In genomic region chr10:110309511-110309910, GRCm38 (mm10) we compare ENCODE assay signal across 10 mouse cellular contexts.
DNase-seq lines count a peak whose midpoint lies in the region; ATAC-seq and TF ChIP-seq lines count a peak whose summit lies in the region.
"Had no signal": no experiment of that assay in that cellular context is flagged by ENCODE, and none has a peak within 500 bp of the region (broad histone marks: within the 10 kb centered on the region; RNA-seq: fewer than 3 reads in every experiment).

No protein-coding gene starts in this region.

- 80% methylated on average over 4 of the region's 4 CpGs for WGBS in heart, embryonic 11.5 days (ENCODE audit: insufficient replicate concordance)
- WGBS in midbrain, embryonic 14.5 days, result 86% methylated on average over 4 of the region's 4 CpGs
- 84% methylated on average over 4 of the region's 4 CpGs for WGBS in midbrain, embryonic 13.5 days
- 57% methylated on average over 4 of the region's 4 CpGs for WGBS in stomach, postnatal 0 days

- no peak overlapping the region for H3K27ac ChIP-seq in heart, embryonic 11.5 days (ENCODE audit: low read depth, low read length)
- no peak overlapping the region for H3K27ac ChIP-seq in midbrain, embryonic 14.5 days (replicated peaks; ENCODE audit: low read depth, low read length)
- H3K27ac ChIP-seq in midbrain, embryonic 13.5 days, result no peak overlapping the region
- no peak overlapping the region for H3K27ac ChIP-seq in stomach, postnatal 0 days (replicated peaks)
- H3K27ac ChIP-seq: embryonic facial prominence, embryonic 15.5 days; gastrocnemius, adult 2 months; liver, embryonic 12.5 days had no signal

- H3K36me3 ChIP-seq in heart, embryonic 11.5 days (ENCODE audit: control insufficient read depth, insufficient read depth, low read length), result no peaks in the 10 kb centered on the region
- no peaks in the 10 kb centered on the region for H3K36me3 ChIP-seq in midbrain, embryonic 14.5 days (ENCODE audit: control insufficient read depth, insufficient read depth, low read length)
- no peaks in the 10 kb centered on the region for H3K36me3 ChIP-seq in midbrain, embryonic 13.5 days
- H3K36me3 ChIP-seq in stomach, postnatal 0 days (ENCODE audit: control insufficient read depth, insufficient read depth, low read length), result no peaks in the 10 kb centered on the region
- H3K36me3 ChIP-seq: embryonic facial prominence, embryonic 15.5 days; liver, embryonic 12.5 days had no signal

- H3K9me3 ChIP-seq in heart, embryonic 11.5 days (replicated peaks; ENCODE audit: control insufficient read depth, low read length), result peaks cover 3% of the 10 kb centered on the region; the same call in 1 of the 2 replicates
- H3K9me3 ChIP-seq in midbrain, embryonic 14.5 days (ENCODE audit: control insufficient read depth, low read length), result no peaks in the 10 kb centered on the region; the same call in 1 of the 2 replicates
- no peaks in the 10 kb centered on the region for H3K9me3 ChIP-seq in midbrain, embryonic 13.5 days
- no peaks in the 10 kb centered on the region for H3K9me3 ChIP-seq in stomach, postnatal 0 days (ENCODE audit: control insufficient read depth, low read length)
- H3K9me3 ChIP-seq: embryonic facial prominence, embryonic 15.5 days had no signal

- H3K9ac ChIP-seq in heart, embryonic 11.5 days (ENCODE audit: low read depth, low read length), result no peak overlapping the region
- no peak overlapping the region for H3K9ac ChIP-seq in midbrain, embryonic 14.5 days (replicated peaks; ENCODE audit: low read length)
- H3K9ac ChIP-seq in midbrain, embryonic 13.5 days (replicated peaks), result no peak overlapping the region
- H3K9ac ChIP-seq in stomach, postnatal 0 days (ENCODE audit: low read length), result no peak overlapping the region
- H3K9ac ChIP-seq: embryonic facial prominence, embryonic 15.5 days; liver, embryonic 12.5 days had no signal

- H3K4me1 ChIP-seq in heart, embryonic 11.5 days (ENCODE audit: control insufficient read depth, insufficient read depth, low read length), result no peaks in the 10 kb centered on the region
- no peaks in the 10 kb centered on the region for H3K4me1 ChIP-seq in midbrain, embryonic 14.5 days (ENCODE audit: control insufficient read depth, insufficient read depth, low read length)
- H3K4me1 ChIP-seq in midbrain, embryonic 13.5 days (replicated peaks), result peaks cover 6% of the 10 kb centered on the region; the same call in 1 of the 2 replicates
- H3K4me1 ChIP-seq in stomach, postnatal 0 days (replicated peaks; ENCODE audit: control insufficient read depth, insufficient read depth), result no peaks in the 10 kb centered on the region
- H3K4me1 ChIP-seq: embryonic facial prominence, embryonic 15.5 days; liver, embryonic 12.5 days had no signal

- no peak for TF ChIP-seq CTCF in stomach, postnatal 0 days (IDR thresholded peaks at IDR 0.05; ENCODE audit: low read depth)

- ATAC-seq in heart, embryonic 11.5 days (replicated peaks; ENCODE audit: insufficient number of reproducible peaks, low FRiP score, low TSS enrichment), result no peak
- ATAC-seq in midbrain, embryonic 14.5 days (ENCODE audit: low FRiP score, low TSS enrichment), result no peak
- ATAC-seq in midbrain, embryonic 13.5 days, result no peak
- no peak for ATAC-seq in stomach, postnatal 0 days (ENCODE audit: low FRiP score, low TSS enrichment)
- ATAC-seq: liver, embryonic 12.5 days had no signal

- DNase-seq in heart, postnatal 4 days, result peak; percentile 51
- DNase-seq in midbrain, embryonic 14.5 days, result peak; percentile 51
- peak; percentile 25 to 28 for DNase-seq in layer of hippocampus, adult 8-10 months (ENCODE audit: low spot score in 2 of 2)
- DNase-seq in right cerebral cortex, postnatal 4 days, result peak; percentile 38
- DNase-seq in stomach, postnatal 0 days (ENCODE audit: low spot score), result no peak
- DNase-seq: gastrocnemius, adult 2 months had no signal

- TF ChIP-seq EP300 in stomach, postnatal 0 days (optimal IDR thresholded peaks at IDR 0.05), result no peak

- H3K27me3 ChIP-seq in heart, embryonic 11.5 days (ENCODE audit: control insufficient read depth, insufficient read depth, low read length), result no peaks in the 10 kb centered on the region
- no peaks in the 10 kb centered on the region for H3K27me3 ChIP-seq in midbrain, embryonic 14.5 days (ENCODE audit: control insufficient read depth, insufficient read depth, low read length)
- no peaks in the 10 kb centered on the region for H3K27me3 ChIP-seq in midbrain, embryonic 13.5 days
- no peaks in the 10 kb centered on the region for H3K27me3 ChIP-seq in stomach, postnatal 0 days (ENCODE audit: control insufficient read depth, insufficient read depth, low read length)
- H3K27me3 ChIP-seq: embryonic facial prominence, embryonic 15.5 days; liver, embryonic 12.5 days had no signal

- H3K4me2 ChIP-seq in heart, embryonic 11.5 days, result no peak overlapping the region
- H3K4me2 ChIP-seq in midbrain, embryonic 14.5 days (ENCODE audit: low read length), result no peak overlapping the region
- no peak overlapping the region for H3K4me2 ChIP-seq in midbrain, embryonic 13.5 days (replicated peaks)
- H3K4me2 ChIP-seq in stomach, postnatal 0 days (replicated peaks; ENCODE audit: low read depth), result no peak overlapping the region
- H3K4me2 ChIP-seq: embryonic facial prominence, embryonic 15.5 days; liver, embryonic 12.5 days had no signal

- no peak overlapping the region for H3K4me3 ChIP-seq in heart, embryonic 11.5 days (ENCODE audit: low read depth, low read length)
- H3K4me3 ChIP-seq in midbrain, embryonic 14.5 days (replicated peaks; ENCODE audit: low read depth, low read length), result no peak overlapping the region
- no peak overlapping the region for H3K4me3 ChIP-seq in midbrain, embryonic 13.5 days (replicated peaks)
- no peak overlapping the region for H3K4me3 ChIP-seq in stomach, postnatal 0 days (ENCODE audit: low read depth, low read length)
- H3K4me3 ChIP-seq: embryonic facial prominence, embryonic 15.5 days; gastrocnemius, adult 2 months; liver, embryonic 12.5 days had no signal
